Mouse (Mus musculus) liver, embryonic 15.5 days (tissue): Measurements from ENCODE around the gene Obsl1. TPM values are rescaled to one million over a fixed set of nuclear protein-coding genes. Genes with fewer than 3 reads are reported as not detected.
A peak's percentile ranks its signal among the peaks of the same experiment; 100 is the strongest.

Source experiments
- ATAC-seq: fragments of 200-750 bp; cut with Nextera tagmentation; 2 replicates; pipeline ENCODE4 v1.8.0; 2017; ENCODE audit warnings: moderate number of reproducible peaks, mild to moderate bottlenecking, moderate library complexity; ENCODE audit not compliant: insufficient read depth
- H3K27ac ChIP-seq: fragments of 300-500 bp; sonication (generic); replicated peaks from 2 replicates; pipeline ENCODE4 v1.5.1; 2015; ENCODE audit warnings: mild to moderate bottlenecking, inconsistent platforms
- H3K27me3 ChIP-seq: fragments of 300-500 bp; sonication (generic); 2 replicates; pipeline ENCODE4 v1.6.1; 2015; ENCODE audit warnings: mild to moderate bottlenecking, inconsistent platforms
- H3K36me3 ChIP-seq: fragments of 300-500 bp; sonication (generic); replicated peaks from 2 replicates; pipeline ENCODE4 v1.6.1; 2015; ENCODE audit warnings: moderate library complexity, mild to moderate bottlenecking, inconsistent platforms
- H3K4me1 ChIP-seq: fragments of 300-500 bp; sonication (generic); replicated peaks from 2 replicates; pipeline ENCODE4 v1.6.1; 2015; ENCODE audit warnings: inconsistent platforms
- H3K4me2 ChIP-seq: fragments of 300-500 bp; sonication (generic); 2 replicates; pipeline ENCODE4 v1.6.1; 2015; ENCODE audit warnings: moderate library complexity, mild to moderate bottlenecking, inconsistent platforms
- H3K4me3 ChIP-seq: fragments of 300-500 bp; sonication (generic); replicated peaks from 2 replicates; pipeline ENCODE4 v1.5.1; 2015; ENCODE audit warnings: mild to moderate bottlenecking, inconsistent platforms
- H3K9ac ChIP-seq: fragments of 300-500 bp; sonication (generic); 2 replicates; pipeline ENCODE4 v1.6.1; 2015; ENCODE audit warnings: moderate library complexity, mild to moderate bottlenecking, inconsistent platforms
- H3K9me3 ChIP-seq: fragments of 300-500 bp; sonication (generic); replicated peaks from 2 replicates; pipeline ENCODE4 v1.6.1; 2016; ENCODE audit warnings: inconsistent platforms
- WGBS: fragments of 180-500 bp; shearing (Covaris S2); methylation state at CpG from one replicate; pipeline ENCODE4 v1.1.7; 2015; ENCODE audit warnings: mixed read lengths; ENCODE audit not compliant: insufficient replicate concordance; 5-methylcytosine and 5-hydroxymethylcytosine counted together
- polyA plus RNA-seq: library from polyadenylated mRNA; unstranded; fragments of >200 nt; fragmentation: Nextera tagmentation; extraction: Ambion mirVana; gene quantifications from 2 replicates; pipeline ENCODE4 v1.2.1, GENCODE M21; 2015

The Obsl1 gene
- polyA plus RNA-seq, 1 experiment from 2014 or later = 7.3 TPM

DNA sequence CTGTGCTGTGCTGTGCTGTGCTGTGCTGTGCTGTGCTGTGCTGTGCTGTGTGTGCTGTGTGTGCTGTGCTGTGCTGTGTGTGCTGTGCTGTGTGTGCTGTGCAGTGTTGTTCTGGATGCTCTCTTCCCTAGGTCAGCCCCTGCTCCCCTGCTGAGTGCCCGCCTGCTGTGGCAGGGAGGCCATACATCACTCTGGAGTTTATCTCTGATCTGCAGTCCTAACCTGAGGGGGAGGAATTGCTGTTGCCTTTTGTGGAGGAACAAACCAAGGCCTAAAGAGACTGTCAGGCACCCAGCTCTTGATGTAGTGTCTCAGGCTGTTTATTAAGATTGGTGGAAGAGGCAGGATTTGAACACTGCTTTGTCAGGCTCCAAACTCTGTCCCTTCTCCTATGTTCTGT, 43.6 kb downstream of the Obsl1 start:
- Histone ChIP-seq H3K4me1 (peaks cover 61% of the 10 kb centered on the region), H3K27me3 (peaks cover 70% of the 10 kb centered on the region), H3K9me3 (no peaks in the 10 kb centered on the region), H3K36me3 (no peaks in the 10 kb centered on the region), H3K9ac (no peak overlapping the region), H3K27ac (peak overlapping the region; percentile 70), H3K4me2 (peak overlapping the region; percentile 64), H3K4me3 (no peak overlapping the region)
- ATAC-seq = peak; percentile 78
- 22% methylated on average over 1 of the region's 1 CpGs for WGBS

DNA sequence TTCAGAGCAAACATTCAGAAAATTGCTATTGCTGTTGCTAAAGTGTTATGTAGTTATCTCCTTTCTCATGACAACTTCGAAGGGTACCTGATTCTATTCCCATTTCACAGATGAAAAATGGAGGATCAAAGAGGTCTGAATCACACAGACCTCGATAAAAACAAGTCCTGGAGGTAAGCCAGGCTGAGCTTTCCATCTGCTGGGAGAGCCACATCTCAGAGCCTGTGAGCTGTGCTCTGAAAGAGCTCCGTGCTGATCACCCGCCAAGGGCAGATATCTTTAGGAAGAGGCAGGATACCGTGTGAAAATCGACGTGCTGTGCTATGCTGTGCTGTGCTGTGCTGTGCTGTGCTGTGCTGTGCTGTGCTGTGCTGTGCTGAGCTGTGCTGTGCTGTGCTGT, 46.0 kb downstream of the Obsl1 start:
- H3K4me1 ChIP-seq = peaks cover 64% of the 10 kb centered on the region
- H3K4me2 ChIP-seq = no peak overlapping the region
- no peaks in the 10 kb centered on the region for H3K9me3 ChIP-seq
- 52% methylated on average over 7 of the region's 7 CpGs for WGBS
- ATAC-seq = no peak
- H3K4me3 ChIP-seq = no peak overlapping the region
- no peak overlapping the region for H3K27ac ChIP-seq
- peaks cover 73% of the 10 kb centered on the region for H3K27me3 ChIP-seq
- H3K9ac ChIP-seq = no peak overlapping the region
- no peaks in the 10 kb centered on the region for H3K36me3 ChIP-seq

DNA sequence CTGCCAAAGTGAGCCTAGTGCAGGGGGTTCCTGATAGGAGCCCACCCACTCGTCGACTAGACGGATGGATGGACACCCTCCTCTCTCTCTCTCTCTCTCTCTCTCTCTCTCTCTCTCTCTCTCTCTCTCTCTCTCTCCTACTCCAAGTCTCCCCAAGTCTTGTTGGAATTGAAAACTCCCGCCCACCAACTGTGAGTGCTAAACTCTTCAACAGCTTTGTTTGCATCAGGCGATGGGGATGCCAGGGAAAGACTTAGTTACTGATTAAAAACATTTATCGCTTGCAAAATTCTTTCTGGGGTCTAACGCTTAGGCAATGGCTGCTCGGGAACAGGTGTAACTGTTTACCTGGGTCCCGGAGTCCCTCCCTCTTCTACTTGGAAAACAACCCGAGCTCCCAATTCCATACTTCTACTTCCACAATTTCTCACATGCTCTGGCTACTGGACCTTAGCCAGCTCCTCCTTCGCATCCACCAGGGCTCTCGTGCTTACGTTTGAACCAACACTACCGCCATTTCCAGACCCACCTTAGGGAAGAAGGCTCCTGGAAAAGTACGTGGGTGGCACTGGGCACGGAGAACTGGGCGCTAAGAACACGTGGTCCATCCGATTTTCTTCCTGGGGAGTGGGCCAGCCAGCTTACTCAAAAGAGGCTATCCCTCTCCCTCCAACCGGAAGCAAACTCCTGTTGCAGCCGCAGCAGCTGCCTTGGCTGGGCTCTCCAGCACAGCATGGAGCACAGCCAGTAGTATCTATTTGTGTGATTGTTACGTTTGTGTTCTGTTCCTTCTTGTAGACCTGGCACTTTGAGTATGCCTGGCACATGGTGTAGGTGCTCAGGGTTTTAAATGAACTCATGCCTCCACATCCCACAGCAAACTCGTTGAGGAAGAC, 47.2 kb downstream of the Obsl1 start:
- H3K4me1 ChIP-seq = peaks cover 51% of the 10 kb centered on the region
- 10% methylated on average over 23 of the region's 23 CpGs for WGBS
- no peak for ATAC-seq
- peaks cover 73% of the 10 kb centered on the region for H3K27me3 ChIP-seq
- H3K4me3 ChIP-seq = peak overlapping the region; percentile 32
- no peaks in the 10 kb centered on the region for H3K36me3 ChIP-seq
- no peak overlapping the region for H3K9ac ChIP-seq
- H3K27ac ChIP-seq = no peak overlapping the region
- H3K4me2 ChIP-seq = peak overlapping the region; percentile 60
- no peaks in the 10 kb centered on the region for H3K9me3 ChIP-seq

DNA sequence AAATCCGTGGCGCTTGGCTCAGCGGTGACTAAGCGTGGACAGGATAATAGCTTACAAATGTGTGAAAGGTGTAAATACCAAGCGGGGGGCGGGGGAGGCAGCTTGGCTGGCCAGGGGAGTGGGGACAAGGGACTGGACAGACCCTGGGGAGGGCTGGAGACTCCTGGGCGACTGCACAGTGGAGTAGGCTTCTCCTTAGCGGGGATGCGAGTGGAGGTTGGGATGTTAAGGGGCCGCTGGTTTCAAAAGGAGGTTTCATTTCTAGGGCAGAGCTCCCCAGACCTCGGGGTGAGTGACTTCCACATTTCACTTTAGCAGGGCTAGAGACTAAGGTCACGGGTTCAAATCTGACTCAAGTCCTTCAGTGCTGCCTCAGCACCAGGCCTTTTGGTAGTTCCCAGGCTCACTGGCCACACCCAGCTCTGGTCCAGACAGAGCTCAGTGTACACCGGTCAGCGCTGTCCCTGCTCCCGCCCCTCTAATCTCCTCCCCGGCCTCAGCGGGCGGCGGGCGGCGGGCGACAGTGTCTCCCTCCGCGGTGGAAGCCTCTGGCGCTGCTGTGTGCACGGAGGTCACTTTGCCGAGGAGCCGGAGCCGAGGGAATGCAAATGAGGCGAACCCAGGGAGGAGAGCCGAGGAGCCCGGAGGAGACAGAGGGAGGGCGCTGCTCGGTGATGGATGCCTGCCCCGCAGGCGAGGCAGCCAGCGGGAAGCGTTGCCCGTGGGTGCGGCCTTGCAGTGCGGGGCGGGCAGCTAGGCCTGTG, 48.0 kb downstream of the Obsl1 start:
- ATAC-seq = no peak
- H3K4me2 ChIP-seq = peak overlapping the region; percentile 60
- peaks cover 73% of the 10 kb centered on the region for H3K27me3 ChIP-seq
- H3K9ac ChIP-seq = no peak overlapping the region
- H3K4me1 ChIP-seq = peaks cover 43% of the 10 kb centered on the region
- H3K4me3 ChIP-seq = peak overlapping the region; percentile 32
- H3K9me3 ChIP-seq = no peaks in the 10 kb centered on the region
- no peaks in the 10 kb centered on the region for H3K36me3 ChIP-seq
- H3K27ac ChIP-seq = no peak overlapping the region
- 3% methylated on average over 42 of the region's 42 CpGs for WGBS

DNA sequence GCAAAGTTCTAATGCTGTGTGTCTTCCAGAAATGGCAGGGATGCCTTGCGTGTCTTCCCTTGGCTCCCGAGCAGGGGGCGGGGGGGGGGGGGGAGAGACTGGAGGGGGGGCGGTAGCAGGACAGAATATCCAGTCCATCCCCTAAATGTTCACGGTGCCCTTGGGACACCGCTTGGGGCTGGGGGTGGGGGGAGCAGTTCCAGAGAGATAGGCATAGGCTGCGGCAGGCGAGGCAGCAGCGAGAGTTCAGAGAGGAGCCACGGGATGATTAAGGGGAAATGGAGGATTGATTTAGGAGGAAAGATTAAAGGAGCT, 48.6 kb downstream of the Obsl1 start:
- H3K27ac ChIP-seq = no peak overlapping the region
- H3K27me3 ChIP-seq = peaks cover 79% of the 10 kb centered on the region
- no peak for ATAC-seq
- WGBS = under 1% methylated on average over 10 of the region's 10 CpGs
- no peak overlapping the region for H3K4me3 ChIP-seq
- no peak overlapping the region for H3K9ac ChIP-seq
- no peaks in the 10 kb centered on the region for H3K36me3 ChIP-seq
- peak overlapping the region; percentile 60 for H3K4me2 ChIP-seq
- H3K9me3 ChIP-seq = no peaks in the 10 kb centered on the region
- H3K4me1 ChIP-seq = peaks cover 37% of the 10 kb centered on the region

DNA sequence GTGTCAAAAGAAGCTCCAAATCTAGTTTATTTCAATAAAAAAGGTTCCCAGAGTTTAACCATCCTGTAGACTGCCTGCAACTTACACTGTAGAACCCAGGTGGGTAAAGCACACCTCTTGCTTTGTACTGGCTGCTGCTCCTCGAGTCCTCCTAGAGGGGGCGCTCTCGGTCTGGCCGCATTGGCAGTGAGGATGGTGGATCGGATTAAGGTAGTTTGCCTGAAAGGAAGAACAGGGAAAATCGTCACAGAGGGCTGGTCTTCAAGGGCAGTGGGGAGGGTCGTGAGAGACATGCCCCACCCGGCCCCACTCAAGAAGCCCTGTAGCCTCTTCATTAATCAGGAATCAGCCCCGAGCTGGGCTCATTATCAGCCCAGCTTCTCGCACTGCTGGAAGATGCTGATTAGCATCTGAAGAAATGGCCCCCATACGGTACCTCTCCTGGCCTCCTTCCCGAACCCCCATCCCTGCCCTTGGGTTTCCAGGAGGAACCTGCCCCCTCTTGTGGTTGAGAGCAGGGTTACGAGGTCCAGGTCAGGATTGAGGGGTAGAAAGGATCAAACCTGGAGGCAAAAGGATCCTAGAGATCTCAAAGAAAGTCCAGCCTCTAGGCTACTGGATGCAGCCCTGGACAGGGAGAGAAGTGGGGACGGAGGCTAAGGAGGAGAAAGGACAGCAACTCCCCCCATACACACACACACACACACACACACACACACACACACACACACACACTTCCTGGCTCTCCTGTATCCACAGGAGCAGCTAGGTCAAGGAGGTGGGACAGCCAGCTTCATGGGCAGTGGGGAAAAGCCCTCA, 49.3 kb downstream of the Obsl1 start:
- 5% methylated on average over 14 of the region's 14 CpGs for WGBS

DNA sequence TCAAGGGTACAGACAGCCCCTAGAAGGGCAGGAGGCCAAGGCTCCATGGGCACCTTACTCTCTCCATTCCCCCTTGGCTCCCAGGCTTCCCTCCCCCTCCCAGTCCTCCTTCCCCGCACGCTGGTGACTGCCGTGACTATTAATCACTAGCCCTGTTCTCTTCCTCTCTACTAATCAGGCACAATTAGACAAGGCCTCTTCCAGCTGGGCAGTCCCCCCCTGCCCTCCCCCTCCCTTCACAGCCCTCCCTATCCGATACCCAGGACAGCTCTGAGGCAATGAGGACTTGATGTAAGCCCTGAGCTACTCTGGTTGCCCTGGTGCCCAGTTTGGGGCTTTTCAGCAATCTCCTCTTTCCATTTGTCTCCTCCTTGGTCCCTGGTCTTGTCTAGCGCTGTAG, 50.3 kb downstream of the Obsl1 start:
- Histone ChIP-seq H3K9me3 (no peaks in the 10 kb centered on the region), H3K36me3 (no peaks in the 10 kb centered on the region), H3K4me2 (no peak overlapping the region), H3K27me3 (peaks cover 96% of the 10 kb centered on the region), H3K4me3 (no peak overlapping the region), H3K9ac (no peak overlapping the region), H3K27ac (no peak overlapping the region), H3K4me1 (peaks cover 33% of the 10 kb centered on the region)
- ATAC-seq = no peak
- WGBS = 24% methylated on average over 5 of the region's 5 CpGs

More for the DNA sequence above, 49.3 kb downstream of the Obsl1 start:
- peaks cover 86% of the 10 kb centered on the region for H3K27me3 ChIP-seq
- no peak overlapping the region for H3K27ac ChIP-seq
- H3K36me3 ChIP-seq = no peaks in the 10 kb centered on the region
- no peak overlapping the region for H3K4me2 ChIP-seq
- H3K9ac ChIP-seq = no peak overlapping the region
- peaks cover 30% of the 10 kb centered on the region for H3K4me1 ChIP-seq
- H3K9me3 ChIP-seq = no peaks in the 10 kb centered on the region
- H3K4me3 ChIP-seq = no peak overlapping the region
- no peak for ATAC-seq

DNA sequence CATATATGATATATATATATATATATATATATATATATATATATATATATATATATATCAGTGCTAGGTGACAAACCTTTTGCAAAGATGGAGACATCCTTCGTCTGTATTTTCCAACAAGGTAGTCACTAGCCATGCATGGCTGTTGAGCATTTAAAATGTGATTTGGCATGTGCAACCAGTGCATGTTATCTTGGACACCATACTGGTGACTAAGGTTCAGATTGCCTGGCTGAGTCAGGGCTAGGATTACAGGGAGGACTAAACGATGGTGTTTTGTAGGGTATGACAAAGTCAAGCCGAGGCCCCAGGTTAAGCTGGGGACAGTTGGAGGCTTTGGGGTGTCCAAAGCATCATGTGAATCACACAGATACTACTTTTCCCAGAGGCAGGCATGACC, 50.8 kb downstream of the Obsl1 start:
- Histone ChIP-seq H3K27ac (no peak overlapping the region), H3K9ac (no peak overlapping the region), H3K9me3 (no peaks in the 10 kb centered on the region), H3K36me3 (no peaks in the 10 kb centered on the region), H3K4me2 (no peak overlapping the region), H3K4me3 (no peak overlapping the region), H3K4me1 (peaks cover 38% of the 10 kb centered on the region), H3K27me3 (peaks cover 100% of the 10 kb centered on the region)
- 32% methylated on average over 3 of the region's 3 CpGs for WGBS
- no peak for ATAC-seq

DNA sequence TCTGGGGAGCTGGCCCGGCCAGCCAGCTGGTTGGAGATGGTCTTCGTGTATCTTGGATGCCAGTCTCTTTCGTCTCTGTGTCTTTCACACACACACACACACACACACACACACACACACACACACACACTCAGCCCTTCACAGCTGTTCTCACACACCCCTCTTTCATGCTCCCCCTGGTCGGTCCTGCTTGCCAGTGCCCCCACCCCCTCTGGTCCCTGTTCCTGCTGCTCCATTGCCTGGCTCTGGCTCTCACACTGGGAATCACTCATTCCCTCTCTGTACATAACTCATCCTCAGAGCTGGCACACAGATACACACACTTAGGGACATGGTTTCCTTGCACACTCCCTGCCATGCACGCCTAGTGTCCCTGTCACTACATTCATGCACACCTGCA, 54.4 kb downstream of the Obsl1 start:
- no peak for ATAC-seq
- Histone ChIP-seq H3K36me3 (no peaks in the 10 kb centered on the region), H3K27ac (no peak overlapping the region), H3K9ac (no peak overlapping the region), H3K27me3 (peaks cover 100% of the 10 kb centered on the region), H3K4me1 (peaks cover 48% of the 10 kb centered on the region), H3K4me2 (no peak overlapping the region), H3K4me3 (no peak overlapping the region), H3K9me3 (no peaks in the 10 kb centered on the region)
- 43% methylated on average over 4 of the region's 5 CpGs for WGBS

DNA sequence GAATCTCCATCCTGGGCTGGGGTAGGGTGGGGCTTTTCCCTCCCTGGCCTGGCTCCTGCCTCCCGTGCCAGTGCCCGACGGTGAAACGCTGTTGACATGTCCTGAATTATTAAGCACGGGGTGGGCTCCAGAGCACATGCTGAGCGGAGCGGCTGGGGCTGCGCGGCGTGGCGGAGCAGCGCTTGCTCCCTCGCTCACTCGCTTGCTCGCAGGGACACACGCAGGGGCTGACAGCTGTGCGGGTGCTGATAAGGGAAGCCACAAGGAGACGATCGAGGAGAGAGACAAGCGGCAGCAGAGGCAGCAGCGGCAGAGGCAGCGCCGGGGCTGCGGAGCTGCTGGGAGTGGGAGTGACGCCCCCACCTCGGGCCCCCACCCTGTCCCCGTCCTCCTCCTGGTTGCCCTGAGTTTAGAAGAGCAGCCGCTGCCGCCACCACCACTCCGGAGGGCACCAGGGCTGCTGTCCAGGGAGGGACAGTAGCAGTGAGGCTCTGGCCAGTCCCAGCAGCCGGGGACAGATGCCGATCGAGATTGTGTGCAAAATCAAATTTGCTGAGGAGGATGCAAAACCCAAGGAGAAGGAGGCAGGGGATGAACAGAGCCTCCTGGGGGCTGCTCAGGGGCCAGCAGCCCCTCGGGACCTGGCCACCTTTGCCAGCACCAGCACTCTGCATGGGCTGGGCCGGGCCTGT, 55.8 kb downstream of the Obsl1 start, which contains the start of gene Asic4:
Asic4 (plus strand) TSS at position 123 of the 692 bp plus-strand sequence.
- H3K9me3 ChIP-seq = no peaks in the 10 kb centered on the region
- H3K4me2 ChIP-seq = peak within 1 kb of the TSS; percentile 66
- peak within 1 kb of the TSS; percentile 38 for H3K4me3 ChIP-seq
- peaks cover 57% of the 10 kb centered on the region for H3K4me1 ChIP-seq
- no peaks in the 10 kb centered on the region for H3K36me3 ChIP-seq
- H3K9ac ChIP-seq = 0 out of 2 replicates have a peak within 1 kb of the TSS, but pooled peaks have one; percentile 8
- 2% methylated on average over 35 of the region's 35 CpGs for WGBS
- H3K27me3 ChIP-seq = peaks cover 99% of the 10 kb centered on the region
- ATAC-seq = peak; percentile 43; the same call in 1 of the 2 replicates
- no peak within 1 kb of the TSS for H3K27ac ChIP-seq
